Mouse (Mus musculus) forebrain, embryonic 13.5 days (tissue): ENCODE results near the gene Fgf14. TPM values are rescaled to one million over a fixed set of nuclear protein-coding genes. Genes with fewer than 3 reads are reported as not detected.
"Not testable (repeated sequence)": the region's sequence is repeated elsewhere in the genome, so short reads cannot be mapped to it uniquely, and the experiment has no call there.

Source experiments
- ATAC-seq: fragments of 200-750 bp; cut with Nextera tagmentation; 2 replicates; pipeline ENCODE4 v1.8.0; 2017
- H3K27ac ChIP-seq: fragments of 300-500 bp; sonication (generic); 2 replicates; pipeline ENCODE4 v1.5.1; 2015; ENCODE audit warnings: inconsistent platforms, mild to moderate bottlenecking, moderate library complexity
- H3K27me3 ChIP-seq: fragments of 300-500 bp; sonication (generic); 2 replicates; pipeline ENCODE4 v1.6.1; 2015; ENCODE audit warnings: mild to moderate bottlenecking, inconsistent platforms
- H3K36me3 ChIP-seq: fragments of 300-500 bp; sonication (generic); 2 replicates; pipeline ENCODE4 v1.6.1; 2015; ENCODE audit warnings: mild to moderate bottlenecking, inconsistent platforms; ENCODE audit not compliant: poor library complexity, severe bottlenecking
- H3K4me1 ChIP-seq: fragments of 300-500 bp; sonication (generic); 2 replicates; pipeline ENCODE4 v1.6.1; 2015; ENCODE audit warnings: inconsistent platforms
- H3K4me2 ChIP-seq: fragments of 300-500 bp; sonication (generic); 2 replicates; pipeline ENCODE4 v1.6.1; 2015; ENCODE audit warnings: inconsistent platforms, mild to moderate bottlenecking, moderate library complexity
- H3K4me3 ChIP-seq: fragments of 300-500 bp; sonication (generic); 2 replicates; pipeline ENCODE4 v1.5.1; 2015; ENCODE audit warnings: mild to moderate bottlenecking, inconsistent platforms
- H3K9ac ChIP-seq: fragments of 300-500 bp; sonication (generic); 2 replicates; pipeline ENCODE4 v1.6.1; 2015; ENCODE audit warnings: mild to moderate bottlenecking, inconsistent platforms
- H3K9me3 ChIP-seq: fragments of 300-500 bp; sonication (generic); replicated peaks from 2 replicates; pipeline ENCODE4 v1.6.1; 2016; ENCODE audit warnings: inconsistent platforms
- WGBS: fragments of 180-500 bp; shearing (Covaris S2); methylation state at CpG from one replicate; pipeline ENCODE4 v1.1.7; 2015; 5-methylcytosine and 5-hydroxymethylcytosine counted together
- polyA plus RNA-seq: library from polyadenylated mRNA; unstranded; fragments of >200 nt; fragmentation: Nextera tagmentation; extraction: Ambion mirVana; gene quantifications from 2 replicates; pipeline ENCODE4 v1.2.1, GENCODE M21; 2015

Gene Fgf14
- polyA plus RNA-seq, 1 experiment from 2014 or later, result 13.8 TPM

GRCm38 (mm10) chr14:124163618-124164185 is 513.2 kb downstream of the Fgf14 start:
- Histone ChIP-seq H3K27ac (no peak overlapping the region), H3K36me3 (no peaks in the 10 kb centered on the region), H3K4me3 (no peak overlapping the region), H3K4me2 (no peak overlapping the region), H3K27me3 (no peaks in the 10 kb centered on the region), H3K9me3 (no peaks in the 10 kb centered on the region), H3K9ac (no peak overlapping the region), H3K4me1 (no peaks in the 10 kb centered on the region)
- WGBS, result 33% methylated on average over 1 of the region's 1 CpGs
- ATAC-seq, result no peak

GRCm38 (mm10) chr14:124147378-124147777 is 529.5 kb downstream of the Fgf14 start:
- Histone ChIP-seq H3K9ac (no peak overlapping the region), H3K27me3 (no peaks in the 10 kb centered on the region), H3K27ac (no peak overlapping the region), H3K4me2 (no peak overlapping the region), H3K4me3 (no peak overlapping the region), H3K9me3 (no peaks in the 10 kb centered on the region), H3K4me1 (no peaks in the 10 kb centered on the region), H3K36me3 (no peaks in the 10 kb centered on the region)
- ATAC-seq, result no peak

GRCm38 (mm10) chr14:124107205-124107873 is 569.6 kb downstream of the Fgf14 start:
- Histone ChIP-seq H3K36me3 (no peaks in the 10 kb centered on the region), H3K9me3 (no peaks in the 10 kb centered on the region), H3K4me2 (no peak overlapping the region), H3K27ac (no peak overlapping the region), H3K9ac (no peak overlapping the region), H3K4me1 (no peaks in the 10 kb centered on the region), H3K27me3 (no peaks in the 10 kb centered on the region), H3K4me3 (no peak overlapping the region)
- WGBS, result 79% methylated on average over 1 of the region's 1 CpGs
- ATAC-seq, result no peak

GRCm38 (mm10) chr14:124083126-124083525 is 593.8 kb downstream of the Fgf14 start:
- no peak overlapping the region for H3K27ac ChIP-seq
- H3K4me2 ChIP-seq, result no peak overlapping the region
- no peaks in the 10 kb centered on the region for H3K27me3 ChIP-seq
- no peaks in the 10 kb centered on the region for H3K9me3 ChIP-seq
- H3K4me3 ChIP-seq, result no peak overlapping the region
- no peak for ATAC-seq
- H3K4me1 ChIP-seq, result no peaks in the 10 kb centered on the region
- H3K36me3 ChIP-seq, result no peaks in the 10 kb centered on the region
- no peak overlapping the region for H3K9ac ChIP-seq

GRCm38 (mm10) chr14:124044016-124044415 is 632.9 kb downstream of the Fgf14 start:
- H3K27ac ChIP-seq, result no peak overlapping the region
- H3K9ac ChIP-seq, result no peak overlapping the region
- no peak overlapping the region for H3K4me2 ChIP-seq
- H3K36me3 ChIP-seq, result no peaks in the 10 kb centered on the region
- no peaks in the 10 kb centered on the region for H3K27me3 ChIP-seq
- no peaks in the 10 kb centered on the region for H3K4me1 ChIP-seq
- ATAC-seq, result no peak
- 92% methylated on average over 1 of the region's 1 CpGs for WGBS
- H3K9me3 ChIP-seq, result no peaks in the 10 kb centered on the region
- no peak overlapping the region for H3K4me3 ChIP-seq

GRCm38 (mm10) chr14:124040651-124041050 is 636.3 kb downstream of the Fgf14 start:
- no peak overlapping the region for H3K27ac ChIP-seq
- peaks cover 17% of the 10 kb centered on the region for H3K4me1 ChIP-seq
- no peak overlapping the region for H3K9ac ChIP-seq
- WGBS, result 71% methylated on average over 1 of the region's 1 CpGs
- no peaks in the 10 kb centered on the region for H3K36me3 ChIP-seq
- no peak for ATAC-seq
- H3K27me3 ChIP-seq, result no peaks in the 10 kb centered on the region
- H3K4me2 ChIP-seq, result no peak overlapping the region
- H3K9me3 ChIP-seq, result no peaks in the 10 kb centered on the region
- no peak overlapping the region for H3K4me3 ChIP-seq

GRCm38 (mm10) chr14:124037434-124037833 is 639.5 kb downstream of the Fgf14 start:
- no peak for ATAC-seq
- no peaks in the 10 kb centered on the region for H3K9me3 ChIP-seq
- no peaks in the 10 kb centered on the region for H3K36me3 ChIP-seq
- H3K27me3 ChIP-seq, result no peaks in the 10 kb centered on the region
- 53% methylated on average over 4 of the region's 4 CpGs for WGBS
- no peak overlapping the region for H3K4me2 ChIP-seq
- no peak overlapping the region for H3K4me3 ChIP-seq
- no peak overlapping the region for H3K27ac ChIP-seq
- H3K9ac ChIP-seq, result no peak overlapping the region
- peaks cover 17% of the 10 kb centered on the region for H3K4me1 ChIP-seq

GRCm38 (mm10) chr14:124036575-124037205 is 640.2 kb downstream of the Fgf14 start:
- Histone ChIP-seq H3K27ac (no peak overlapping the region), H3K9ac (no peak overlapping the region), H3K9me3 (no peaks in the 10 kb centered on the region), H3K27me3 (no peaks in the 10 kb centered on the region), H3K4me1 (peaks cover 17% of the 10 kb centered on the region), H3K4me2 (no peak overlapping the region), H3K4me3 (no peak overlapping the region), H3K36me3 (no peaks in the 10 kb centered on the region)
- ATAC-seq, result peak; percentile 72
- 0% methylated on average over 1 of the region's 1 CpGs for WGBS

- WGBS, result 40% methylated on average over 3 of the region's 3 CpGs
These were observed 643.6 kb downstream of the Fgf14 start for GRCm38 (mm10) chr14:124033302-124033701.

GRCm38 (mm10) chr14:124027886-124028670 is 648.8 kb downstream of the Fgf14 start:
- WGBS, result 91% methylated on average over 1 of the region's 1 CpGs
- no peak overlapping the region for H3K4me2 ChIP-seq
- ATAC-seq, result no peak

More at GRCm38 (mm10) chr14:124033302-124033701, 643.6 kb downstream of the Fgf14 start:
- H3K27me3 ChIP-seq, H3K36me3 ChIP-seq, H3K4me2 ChIP-seq, H3K4me3 ChIP-seq, H3K27ac ChIP-seq, H3K9me3 ChIP-seq, ATAC-seq, H3K9ac ChIP-seq: not testable (repeated sequence)
- peaks cover 17% of the 10 kb centered on the region for H3K4me1 ChIP-seq

GRCm38 (mm10) chr14:123990591-123991195 is 686.2 kb downstream of the Fgf14 start:
- Histone ChIP-seq H3K4me2 (no peak overlapping the region), H3K9ac (no peak overlapping the region), H3K4me3 (no peak overlapping the region), H3K27me3 (no peaks in the 10 kb centered on the region), H3K27ac (no peak overlapping the region), H3K36me3 (no peaks in the 10 kb centered on the region), H3K4me1 (no peaks in the 10 kb centered on the region), H3K9me3 (no peaks in the 10 kb centered on the region)
- ATAC-seq, result peak; percentile 36; the same call in 1 of the 2 replicates
- WGBS, result 78% methylated on average over 2 of the region's 2 CpGs

More at GRCm38 (mm10) chr14:124027886-124028670, 648.8 kb downstream of the Fgf14 start:
- Histone ChIP-seq H3K27me3 (no peaks in the 10 kb centered on the region), H3K9ac (no peak overlapping the region), H3K36me3 (no peaks in the 10 kb centered on the region), H3K4me1 (no peaks in the 10 kb centered on the region), H3K27ac (no peak overlapping the region), H3K4me3 (no peak overlapping the region), H3K9me3 (no peaks in the 10 kb centered on the region; the same call in 1 of the 2 replicates)

- Histone ChIP-seq H3K4me1 (no peaks in the 10 kb centered on the region), H3K4me2 (no peak overlapping the region), H3K4me3 (no peak overlapping the region), H3K9me3 (no peaks in the 10 kb centered on the region), H3K36me3 (no peaks in the 10 kb centered on the region), H3K27me3 (no peaks in the 10 kb centered on the region), H3K27ac (no peak overlapping the region), H3K9ac (no peak overlapping the region)
- ATAC-seq, result no peak
- 91% methylated on average over 6 of the region's 6 CpGs for WGBS
These were observed 708.9 kb downstream of the Fgf14 start for GRCm38 (mm10) chr14:123967996-123968395.
